Mouse (Mus musculus): Measurements from ENCODE around the gene Bmp3.

Gene Bmp3

DNA sequence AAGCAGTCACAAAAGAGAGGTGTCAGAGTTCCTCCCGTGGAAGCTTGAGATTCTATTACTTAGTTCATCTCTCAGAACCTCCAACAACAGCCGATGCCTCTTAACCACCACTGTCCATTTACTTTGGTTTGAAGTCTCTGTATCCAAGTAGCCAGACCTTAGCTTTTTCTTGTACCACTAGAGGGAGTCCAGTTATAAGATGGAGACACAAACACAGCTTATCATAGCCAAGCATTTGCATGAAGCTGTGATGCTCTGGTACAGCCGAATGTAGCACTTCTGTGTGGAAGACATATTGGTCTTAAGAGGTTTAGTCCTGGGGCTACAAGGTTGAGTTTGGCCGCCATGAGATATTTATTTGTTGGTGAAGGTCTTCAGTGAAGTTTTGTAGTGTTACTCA, 48.1 kb downstream of the Bmp3 start:
- in situ Hi-C loops (cut with MboI): no loop called here

DNA sequence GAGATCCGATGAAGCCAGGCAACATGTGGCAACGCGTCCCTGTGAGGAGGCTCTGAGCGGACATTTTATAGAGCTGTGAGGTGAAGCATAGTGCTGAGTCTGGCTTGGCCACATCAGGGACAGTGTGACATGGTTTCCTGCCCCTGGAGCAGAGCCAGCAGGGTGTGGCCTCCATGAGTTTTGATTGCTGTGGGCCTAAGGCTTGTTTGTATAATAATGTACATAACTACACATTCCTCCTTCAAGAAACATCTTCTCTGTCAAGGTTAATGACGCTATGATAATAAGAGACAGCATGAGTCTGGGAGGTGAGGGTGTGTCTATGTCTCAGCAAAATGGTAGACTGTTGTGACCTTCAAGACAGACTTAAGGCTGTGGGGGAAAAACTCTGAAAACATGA, 64.5 kb downstream of the Bmp3 start:
- in situ Hi-C loops (cut with MboI): no loop called here

- in situ Hi-C loops (cut with MboI): no loop called here
Observed at GRCm38 (mm10) chr5:98921608-98922007, 67.4 kb downstream of the Bmp3 start.

GRCm38 (mm10) chr5:98922921-98923320, 68.7 kb downstream of the Bmp3 start:
- in situ Hi-C loops (cut with MboI): no loop called here

All from mature B cell (primary cell).